Mouse (Mus musculus) lung, postnatal 36 days (tissue): ENCODE data around the gene Ablim2.

Experiments
- DNase-seq: peaks from one replicate; pipeline ENCODE4 v3.0.0; 2022; ENCODE audit warnings: mixed read lengths

Gene Ablim2

GRCm38 (mm10) chr5:35918387-35918786, 160.7 kb downstream of the Ablim2 start:
- no peak for DNase-seq

GRCm38 (mm10) chr5:35920076-35920475, 162.4 kb downstream of the Ablim2 start:
- no peak for DNase-seq

- no peak for DNase-seq
Observed at GRCm38 (mm10) chr5:35920557-35920956, 162.9 kb downstream of the Ablim2 start.

- no peak for DNase-seq
Observed at GRCm38 (mm10) chr5:35921141-35921540, 163.5 kb downstream of the Ablim2 start.

GRCm38 (mm10) chr5:35921595-35922254, 164.0 kb downstream of the Ablim2 start:
- DNase-seq: peak; percentile 72

GRCm38 (mm10) chr5:35923448-35923847, 165.8 kb downstream of the Ablim2 start:
- DNase-seq: no peak

GRCm38 (mm10) chr5:35925171-35925634, 167.5 kb downstream of the Ablim2 start:
- DNase-seq: no peak

GRCm38 (mm10) chr5:35926511-35926910, 168.8 kb downstream of the Ablim2 start:
- DNase-seq: no peak

- DNase-seq: no peak
Observed at GRCm38 (mm10) chr5:35931296-35931695, 173.6 kb downstream of the Ablim2 start.

- no peak for DNase-seq
Observed at GRCm38 (mm10) chr5:35933059-35933458, 175.4 kb downstream of the Ablim2 start.
